ENCODE assay signal across 8 mouse cellular contexts in genomic region chr12:81026995-81027942, GRCm38 (mm10). TPM values are rescaled to one million over a fixed set of nuclear protein-coding genes. Genes with fewer than 3 reads are reported as not detected.
DNase-seq lines count a peak whose midpoint lies in the region; ATAC-seq and TF ChIP-seq lines count a peak whose summit lies in the region.

No protein-coding gene starts in this region.

- H3K9ac ChIP-seq in neural tube, embryonic 11.5 days (ENCODE audit: low read length): peak overlapping the region; percentile 46
- H3K9ac ChIP-seq in kidney, embryonic 14.5 days (ENCODE audit: low read depth, low read length): peak overlapping the region; percentile 14; the same call in 1 of the 2 replicates
- H3K9ac ChIP-seq in midbrain, embryonic 16.5 days (ENCODE audit: low read depth, low read length): peak overlapping the region; percentile 82

- TF ChIP-seq CTCF in embryonic fibroblast, embryonic 13.5 days (IDR thresholded peaks at IDR 0.05; ENCODE audit: borderline replicate concordance, insufficient read depth, low read length): no peak

- peak; percentile 32 for DNase-seq in cerebellum, adult 11-12 months
- DNase-seq in cerebellum, adult 9-10 months: no peak
- DNase-seq in neural tube, embryonic 11.5 days (ENCODE audit: low spot score): no peak
- no peak for DNase-seq in neural tube, embryonic 10.5 days (ENCODE audit: extremely low spot score, low spot score)
- DNase-seq in urinary bladder, postnatal 10 days (ENCODE audit: low spot score): no peak

- no peak for TF ChIP-seq POLR2A in embryonic fibroblast, embryonic 13.5 days (IDR thresholded peaks at IDR 0.05; ENCODE audit: low read depth, low read length)

- H3K9me3 ChIP-seq in neural tube, embryonic 11.5 days (ENCODE audit: control insufficient read depth, low read length): no peaks in the 10 kb centered on the region
- H3K9me3 ChIP-seq in kidney, embryonic 14.5 days (ENCODE audit: control insufficient read depth, low read length): no peaks in the 10 kb centered on the region
- H3K9me3 ChIP-seq in midbrain, embryonic 16.5 days (replicated peaks; ENCODE audit: control insufficient read depth, low read length, poor library complexity, severe bottlenecking): no peaks in the 10 kb centered on the region

- peaks cover 8% of the 10 kb centered on the region for H3K4me1 ChIP-seq in neural tube, embryonic 11.5 days (ENCODE audit: control insufficient read depth, insufficient read depth, low read length)
- H3K4me1 ChIP-seq in embryonic fibroblast, embryonic 13.5 days (ENCODE audit: control insufficient read depth, insufficient read depth, low read length): no peaks in the 10 kb centered on the region
- peaks cover 6% of the 10 kb centered on the region; the same call in 1 of the 2 replicates for H3K4me1 ChIP-seq in kidney, embryonic 14.5 days (ENCODE audit: control insufficient read depth, insufficient read depth, low read length)
- peaks cover 10% of the 10 kb centered on the region for H3K4me1 ChIP-seq in midbrain, embryonic 16.5 days (ENCODE audit: control insufficient read depth, insufficient read depth, low read length)

- H3K4me2 ChIP-seq in neural tube, embryonic 11.5 days (ENCODE audit: low read depth): peak overlapping the region; percentile 75
- peak overlapping the region; percentile 94 for H3K4me2 ChIP-seq in kidney, embryonic 14.5 days (replicated peaks; ENCODE audit: low read depth, low read length)
- peak overlapping the region; percentile 84 for H3K4me2 ChIP-seq in midbrain, embryonic 16.5 days (ENCODE audit: low read length)

- H3K27ac ChIP-seq in neural tube, embryonic 11.5 days (ENCODE audit: low read depth, low read length): no peak overlapping the region
- H3K27ac ChIP-seq in embryonic fibroblast, embryonic 13.5 days (ENCODE audit: insufficient read depth, low read length): no peak overlapping the region
- no peak overlapping the region for H3K27ac ChIP-seq in kidney, embryonic 14.5 days (ENCODE audit: low read depth, low read length)
- H3K27ac ChIP-seq in midbrain, embryonic 16.5 days (ENCODE audit: low read length): 0 out of 2 replicates have a peak overlapping the region, but pooled peaks have one; percentile 22

- no peaks in the 10 kb centered on the region for H3K36me3 ChIP-seq in neural tube, embryonic 11.5 days (ENCODE audit: control insufficient read depth, insufficient read depth, low read length)
- H3K36me3 ChIP-seq in kidney, embryonic 14.5 days (ENCODE audit: control insufficient read depth, insufficient read depth, low read length): no peaks in the 10 kb centered on the region
- H3K36me3 ChIP-seq in midbrain, embryonic 16.5 days (ENCODE audit: control insufficient read depth, insufficient read depth, low read length): no peaks in the 10 kb centered on the region

- peaks cover 11% of the 10 kb centered on the region for H3K27me3 ChIP-seq in neural tube, embryonic 11.5 days (ENCODE audit: control insufficient read depth, insufficient read depth, low read length)
- H3K27me3 ChIP-seq in kidney, embryonic 14.5 days (ENCODE audit: control insufficient read depth, insufficient read depth, low read length): peaks cover 53% of the 10 kb centered on the region
- H3K27me3 ChIP-seq in midbrain, embryonic 16.5 days (ENCODE audit: control insufficient read depth, insufficient read depth, low read depth, low read length): no peaks in the 10 kb centered on the region

- ATAC-seq in neural tube, embryonic 11.5 days (ENCODE audit: insufficient read depth, low FRiP score, low TSS enrichment): peak; percentile 67
- ATAC-seq in kidney, embryonic 14.5 days (ENCODE audit: low FRiP score, low TSS enrichment): peak; percentile 81
- peak; percentile 78 for ATAC-seq in midbrain, embryonic 16.5 days

- H3K4me3 ChIP-seq in neural tube, embryonic 11.5 days (ENCODE audit: low read depth, low read length): peak overlapping the region; percentile 55
- H3K4me3 ChIP-seq in embryonic fibroblast, embryonic 13.5 days (ENCODE audit: insufficient read depth, low read length): peak overlapping the region; percentile 65
- H3K4me3 ChIP-seq in kidney, embryonic 14.5 days (ENCODE audit: low read length): peak overlapping the region; percentile 54
- peak overlapping the region; percentile 86 for H3K4me3 ChIP-seq in midbrain, embryonic 16.5 days (ENCODE audit: low read depth, low read length)

- 2% methylated on average over 43 of the region's 45 CpGs for whole genome bisulfite sequencing in neural tube, embryonic 11.5 days
- WGBS in kidney, embryonic 14.5 days: 2% methylated on average over 41 of the region's 45 CpGs
- WGBS in midbrain, embryonic 16.5 days: 3% methylated on average over 43 of the region's 45 CpGs

RNA-seq across cellular contexts. Expression of gene Smoc1, which starts 0.7 kb away (rescaled TPM):
- polyA plus RNA-seq in neural tube, embryonic 11.5 days (2014; fragmentation: Nextera tagmentation; extraction: Ambion mirVana): 13.1 and 14.0 TPM in 2 replicates
- 18.0 and 30.2 TPM in 2 replicates for polyA plus RNA-seq in embryonic fibroblast, embryonic 13.5 days (2011; ENCODE audit: insufficient read length, low read depth, missing spikeins)
- 1.0 and 1.1 TPM in 2 replicates for polyA plus RNA-seq in kidney, embryonic 14.5 days (2014; fragmentation: Nextera tagmentation; extraction: Ambion mirVana)
- 21.6 and 29.0 TPM in 2 replicates for polyA plus RNA-seq in midbrain, embryonic 16.5 days (2015; fragmentation: Nextera tagmentation; extraction: Ambion mirVana)

RNA-seq across cellular contexts. Expression of gene Slc10a1, which starts 58.8 kb away (rescaled TPM):
- 0.43 and 0.44 TPM in 2 replicates for polyA plus RNA-seq in neural tube, embryonic 11.5 days (2014; fragmentation: Nextera tagmentation; extraction: Ambion mirVana)
- not detected in 2 replicates for polyA plus RNA-seq in embryonic fibroblast, embryonic 13.5 days (2011; ENCODE audit: insufficient read length, low read depth, missing spikeins)
- 0.37 and 0.46 TPM in 2 replicates for polyA plus RNA-seq in kidney, embryonic 14.5 days (2014; fragmentation: Nextera tagmentation; extraction: Ambion mirVana)
- 0.45 and 0.56 TPM in 2 replicates for polyA plus RNA-seq in midbrain, embryonic 16.5 days (2015; fragmentation: Nextera tagmentation; extraction: Ambion mirVana)

Comparison
In these comparisons a context has a peak if more than half of its experiments do, and no peak if none do; other contexts are left out.
1. H3K9ac ChIP-seq: peak in every context shown above with its lines; median percentile 82 in midbrain, embryonic 16.5 days; 46 in neural tube, embryonic 11.5 days; 14 in kidney, embryonic 14.5 days.